Mouse (Mus musculus) lung, embryonic 14.5 days (tissue): ENCODE results near the gene Dnah2. TPM values are rescaled to one million over a fixed set of nuclear protein-coding genes. Genes with fewer than 3 reads are reported as not detected.

Source experiments
- ATAC-seq: fragments of 200-750 bp; cut with Nextera tagmentation; 2 replicates; pipeline ENCODE4 v1.8.0; 2017; ENCODE audit warnings: mild to moderate bottlenecking, moderate TSS enrichment, moderate library complexity; ENCODE audit not compliant: insufficient read depth
- DNase-seq: peaks from one replicate; pipeline ENCODE4 v3.0.0-alpha.2; 2015
- H3K27ac ChIP-seq: fragments of 300-500 bp; sonication (generic); 2 replicates; pipeline ENCODE4 v1.5.1; 2014; ENCODE audit warnings: low read depth, mild to moderate bottlenecking, moderate library complexity
- H3K27me3 ChIP-seq: fragments of 300-500 bp; sonication (generic); 2 replicates; pipeline ENCODE4 v1.6.1; 2014; ENCODE audit warnings: low read length, control low read depth; ENCODE audit not compliant: insufficient read depth
- H3K36me3 ChIP-seq: fragments of 300-500 bp; sonication (generic); 2 replicates; pipeline ENCODE4 v1.6.1; 2014; ENCODE audit warnings: control low read depth; ENCODE audit not compliant: insufficient read depth
- H3K4me1 ChIP-seq: fragments of 300-500 bp; sonication (generic); 2 replicates; pipeline ENCODE4 v1.6.1; 2014; ENCODE audit warnings: antibody characterized with exemption, control low read depth; ENCODE audit not compliant: insufficient read depth
- H3K4me2 ChIP-seq: fragments of 300-500 bp; sonication (generic); 2 replicates; pipeline ENCODE4 v1.6.1; 2014; ENCODE audit warnings: mild to moderate bottlenecking
- H3K4me3 ChIP-seq: fragments of 300-500 bp; sonication (generic); 2 replicates; pipeline ENCODE4 v1.5.1; 2014; ENCODE audit warnings: low read depth, low read length
- H3K9ac ChIP-seq: fragments of 300-500 bp; sonication (generic); 2 replicates; pipeline ENCODE4 v1.6.1; 2014
- H3K9me3 ChIP-seq: fragments of 300-500 bp; sonication (generic); 2 replicates; pipeline ENCODE4 v1.6.1; 2016; ENCODE audit warnings: low read depth, low read length, control low read depth
- CTCF ChIP-seq: IDR thresholded peaks from 2 replicates; pipeline ENCODE4 v1.5.1; 2016; ENCODE audit warnings: antibody characterized with exemption, low read depth
- WGBS: fragments of 180-500 bp; shearing (Covaris S2); extraction: QIAGEN DNeasy Blood & Tissue Kit; methylation state at CpG from one replicate; pipeline ENCODE4 v1.1.7; 2014; 5-methylcytosine and 5-hydroxymethylcytosine counted together
- polyA plus RNA-seq: library from polyadenylated mRNA; unstranded; fragments of >200 nt; fragmentation: Nextera tagmentation; extraction: Ambion mirVana; gene quantifications from 2 replicates; pipeline ENCODE4 v1.2.1, GENCODE M21; 2014

Dnah2 gene
- polyA plus RNA-seq, 1 experiment from 2014 or later = 1.9 TPM

DNA sequence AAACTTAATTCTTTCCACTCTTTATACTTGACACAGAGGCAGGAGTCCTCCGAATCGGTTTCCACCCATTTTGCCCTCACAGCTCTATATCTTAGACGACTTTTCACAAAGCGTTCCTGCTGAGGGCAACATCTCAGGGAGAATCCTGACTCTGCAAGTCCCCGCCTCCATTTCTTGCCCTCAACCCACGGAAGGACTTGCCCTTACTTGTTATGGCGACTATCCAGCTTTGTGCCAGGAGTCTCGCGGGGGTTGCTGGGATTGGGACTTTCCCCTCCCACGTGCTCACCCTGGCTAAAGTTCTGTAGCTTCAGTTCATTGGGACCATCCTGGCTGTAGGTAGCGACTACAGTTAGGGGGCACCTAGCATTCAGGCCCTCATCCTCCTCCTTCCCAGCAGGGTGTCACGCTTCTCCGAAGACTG is 31.2 kb upstream of the Dnah2 start, which contains the start of the genes Wrap53 and Trp53:
TSS of gene Wrap53 (minus strand) at position 165 of the 424 bp plus-strand sequence.
TSS of gene Trp53 (plus strand) at position 269 of the 424 bp plus-strand sequence.
- Histone ChIP-seq H3K4me2 (peak within 1 kb of the TSS; percentile 92), H3K4me3 (peak within 1 kb of the TSS; percentile 84), H3K9ac (peak within 1 kb of the TSS; percentile 85), H3K27me3 (no peaks in the 10 kb centered on the region), H3K9me3 (no peaks in the 10 kb centered on the region), H3K4me1 (peaks cover 11% of the 10 kb centered on the region), H3K27ac (peak within 1 kb of the TSS; percentile 91), H3K36me3 (peaks cover 31% of the 10 kb centered on the region)
- ATAC-seq (peak; percentile 58), DNase-seq (peak; percentile 97)
- under 1% methylated on average over 13 of the region's 13 CpGs for WGBS
- TF ChIP-seq CTCF = no peak

- DNase-seq (peak; percentile 99), ATAC-seq (peak; percentile 91)
- TF ChIP-seq CTCF = peak; percentile 100
- H3K9me3 ChIP-seq = no peaks in the 10 kb centered on the region
- 2% methylated on average over 39 of the region's 39 CpGs for WGBS
- H3K4me1 ChIP-seq = peaks cover 11% of the 10 kb centered on the region
- H3K27me3 ChIP-seq = no peaks in the 10 kb centered on the region
- peak overlapping the region; percentile 85 for H3K9ac ChIP-seq
- peak overlapping the region; percentile 91 for H3K27ac ChIP-seq
- H3K4me2 ChIP-seq = peak overlapping the region; percentile 92
- H3K36me3 ChIP-seq = peaks cover 31% of the 10 kb centered on the region
- peak overlapping the region; percentile 84 for H3K4me3 ChIP-seq
Observed at GRCm38 (mm10) chr11:69579128-69580017, 30.5 kb upstream of the Dnah2 start.

GRCm38 (mm10) chr11:69578301-69578700 is 29.4 kb upstream of the Dnah2 start:
- Histone ChIP-seq H3K4me2 (peak overlapping the region; percentile 92), H3K4me3 (peak overlapping the region; percentile 84), H3K9me3 (no peaks in the 10 kb centered on the region), H3K4me1 (peaks cover 11% of the 10 kb centered on the region), H3K36me3 (peaks cover 31% of the 10 kb centered on the region), H3K27ac (peak overlapping the region; percentile 79), H3K27me3 (no peaks in the 10 kb centered on the region), H3K9ac (peak overlapping the region; percentile 85)
- TF ChIP-seq CTCF = no peak
- ATAC-seq (no peak), DNase-seq (no peak)
- 9% methylated on average over 15 of the region's 15 CpGs for WGBS

DNA sequence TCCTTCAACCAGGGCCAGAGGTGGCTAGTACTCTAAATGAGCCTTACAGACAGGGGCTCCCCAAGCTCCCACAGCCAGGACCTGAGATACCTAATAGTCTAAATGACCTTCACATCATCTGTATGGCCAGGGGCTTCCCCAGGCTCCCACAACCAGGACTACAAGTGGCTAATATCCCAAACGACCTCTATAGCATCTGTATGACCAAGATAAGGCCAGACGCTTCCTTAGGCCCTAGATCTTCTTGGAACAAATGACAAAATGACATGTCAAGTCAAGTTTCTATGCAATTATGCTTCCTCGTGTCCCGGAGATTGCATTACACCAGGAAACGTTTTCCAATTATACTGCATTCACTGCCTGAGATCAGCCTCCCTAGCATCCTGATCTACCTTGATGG is 27.4 kb upstream of the Dnah2 start:
- 67% methylated on average over 5 of the region's 5 CpGs for WGBS
- Histone ChIP-seq H3K36me3 (peaks cover 32% of the 10 kb centered on the region), H3K9me3 (no peaks in the 10 kb centered on the region), H3K4me3 (no peak overlapping the region), H3K4me2 (no peak overlapping the region), H3K4me1 (peaks cover 7% of the 10 kb centered on the region), H3K27me3 (no peaks in the 10 kb centered on the region), H3K27ac (no peak overlapping the region), H3K9ac (no peak overlapping the region)
- no peak for ATAC-seq
- no peak for TF ChIP-seq CTCF
- no peak for DNase-seq

DNA sequence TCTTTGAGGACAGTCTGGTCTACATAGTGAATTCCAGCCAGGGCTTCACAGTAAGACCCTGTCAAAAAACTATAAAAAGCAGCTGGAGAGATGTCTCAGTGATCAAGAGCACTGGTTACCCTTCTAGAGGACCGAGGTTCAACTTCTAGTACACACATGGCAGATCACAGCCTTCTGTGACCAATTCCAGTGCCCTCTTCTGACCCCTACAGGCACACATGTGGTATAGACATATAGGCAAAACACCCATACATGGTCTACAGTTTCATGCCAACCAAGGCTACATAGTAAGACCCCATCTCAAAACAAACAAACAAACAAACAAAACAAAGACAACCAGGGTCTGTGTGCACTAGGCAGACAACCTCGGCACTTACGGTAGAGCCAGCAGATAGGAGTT is 26.3 kb upstream of the Dnah2 start:
- no peak overlapping the region for H3K4me3 ChIP-seq
- TF ChIP-seq CTCF = peak; percentile 62
- H3K9me3 ChIP-seq = no peaks in the 10 kb centered on the region
- H3K4me1 ChIP-seq = peaks cover 7% of the 10 kb centered on the region
- DNase-seq (peak; percentile 64), ATAC-seq (no peak)
- H3K4me2 ChIP-seq = no peak overlapping the region
- WGBS = 56% methylated on average over 3 of the region's 3 CpGs
- no peak overlapping the region for H3K27ac ChIP-seq
- no peaks in the 10 kb centered on the region for H3K27me3 ChIP-seq
- peaks cover 42% of the 10 kb centered on the region for H3K36me3 ChIP-seq
- no peak overlapping the region for H3K9ac ChIP-seq

GRCm38 (mm10) chr11:69565131-69565530 is 16.2 kb upstream of the Dnah2 start:
- Histone ChIP-seq H3K27ac (no peak overlapping the region), H3K4me3 (no peak overlapping the region), H3K9me3 (no peaks in the 10 kb centered on the region), H3K27me3 (no peaks in the 10 kb centered on the region), H3K9ac (no peak overlapping the region), H3K36me3 (peaks cover 54% of the 10 kb centered on the region), H3K4me2 (no peak overlapping the region), H3K4me1 (no peaks in the 10 kb centered on the region)
- ATAC-seq (no peak), DNase-seq (peak; percentile 67)
- 57% methylated on average over 8 of the region's 8 CpGs for WGBS
- TF ChIP-seq CTCF = no peak

- Histone ChIP-seq H3K9me3 (no peaks in the 10 kb centered on the region), H3K4me3 (no peak overlapping the region), H3K27me3 (no peaks in the 10 kb centered on the region), H3K4me2 (no peak overlapping the region), H3K36me3 (peaks cover 47% of the 10 kb centered on the region), H3K4me1 (peaks cover 3% of the 10 kb centered on the region; the same call in 1 of the 2 replicates), H3K9ac (no peak overlapping the region), H3K27ac (no peak overlapping the region)
- DNase-seq (peak; percentile 38), ATAC-seq (no peak)
- TF ChIP-seq CTCF = no peak
- 53% methylated on average over 3 of the region's 3 CpGs for WGBS
Observed at GRCm38 (mm10) chr11:69564391-69564790, 15.5 kb upstream of the Dnah2 start.
